Mouse (Mus musculus) brain, adult 2 months (tissue): ENCODE data around the gene Tmem198.

ENCODE experiments used
- DNase-seq: peaks from one replicate; pipeline ENCODE4 v3.0.0; 2011; ENCODE audit warnings: low read depth, low spot score

Tmem198 gene

GRCm38 (mm10) chr1:75478916-75479634 is at the start of gene Tmem198, which contains the start of gene Chpf:
Tmem198 (plus strand) TSS chr1:75479532.
Chpf (minus strand) TSS chr1:75479307.
- peak; percentile 98 for DNase-seq

- peak; percentile 93 for DNase-seq
Measured at GRCm38 (mm10) chr1:75435475-75436328, 43.6 kb upstream of the Tmem198 start, which contains the start of gene Gmppa. Gmppa (plus strand) TSS chr1:75435930.

- no peak for DNase-seq
Measured at GRCm38 (mm10) chr1:75438782-75439181, 40.5 kb upstream of the Tmem198 start.

- DNase-seq: peak; percentile 73
Measured at GRCm38 (mm10) chr1:75440661-75441060, 38.7 kb upstream of the Tmem198 start.

- no peak for DNase-seq
Measured at GRCm38 (mm10) chr1:75441471-75441996, 37.8 kb upstream of the Tmem198 start.

- no peak for DNase-seq
Measured at GRCm38 (mm10) chr1:75442171-75442570, 37.2 kb upstream of the Tmem198 start.

- DNase-seq: peak; percentile 95
Measured at GRCm38 (mm10) chr1:75442811-75443210, 36.5 kb upstream of the Tmem198 start.

- DNase-seq: peak; percentile 75
Measured at GRCm38 (mm10) chr1:75443247-75444024, 35.9 kb upstream of the Tmem198 start.

- no peak for DNase-seq
Measured at GRCm38 (mm10) chr1:75444208-75444607, 35.1 kb upstream of the Tmem198 start.

- DNase-seq: peak; percentile 86
Measured at GRCm38 (mm10) chr1:75445141-75445701, 34.1 kb upstream of the Tmem198 start.

- DNase-seq: peak; percentile 90
Measured at GRCm38 (mm10) chr1:75445751-75446611, 33.4 kb upstream of the Tmem198 start.

GRCm38 (mm10) chr1:75446656-75447055 is 32.7 kb upstream of the Tmem198 start:
- no peak for DNase-seq

GRCm38 (mm10) chr1:75447265-75448051 is 31.9 kb upstream of the Tmem198 start:
- peak; percentile 45 for DNase-seq

GRCm38 (mm10) chr1:75448052-75448431 is 31.3 kb upstream of the Tmem198 start:
- DNase-seq: no peak

GRCm38 (mm10) chr1:75448937-75449336 is 30.4 kb upstream of the Tmem198 start:
- DNase-seq: no peak

- no peak for DNase-seq
Measured at GRCm38 (mm10) chr1:75449377-75450135, 29.8 kb upstream of the Tmem198 start.

GRCm38 (mm10) chr1:75450314-75451005 is 28.9 kb upstream of the Tmem198 start, which contains the start of gene Asic4:
Asic4 (plus strand) TSS chr1:75450436.
- DNase-seq: peak; percentile 49

GRCm38 (mm10) chr1:75451900-75452299 is 27.4 kb upstream of the Tmem198 start:
- peak; percentile 36 for DNase-seq
